Mouse (Mus musculus) thymus, adult 2 months (tissue): ENCODE results near the gene Kmo. TPM values are rescaled to one million over a fixed set of nuclear protein-coding genes. Genes with fewer than 3 reads are reported as not detected.
A peak's percentile ranks its signal among the peaks of the same experiment; 100 is the strongest.

Experiments used
- DNase-seq: peaks from one replicate; pipeline ENCODE4 v3.0.0; 2021
- H3K27ac ChIP-seq: fragments of 200-500 bp; 2 replicates; pipeline ENCODE4 v1.5.1; 2012; ENCODE audit warnings: low read length, control low read depth; ENCODE audit not compliant: control insufficient read depth, insufficient read depth
- H3K27me3 ChIP-seq: fragments of 200-500 bp; 2 replicates; pipeline ENCODE4 v1.6.1; 2012; ENCODE audit warnings: mild to moderate bottlenecking, low read length, moderate library complexity, mixed read lengths; ENCODE audit not compliant: control insufficient read depth, insufficient read depth
- H3K36me3 ChIP-seq: fragments of 200-500 bp; 2 replicates; pipeline ENCODE4 v1.6.1; 2012; ENCODE audit warnings: mild to moderate bottlenecking, low read length, moderate library complexity; ENCODE audit not compliant: control insufficient read depth, insufficient read depth
- H3K4me1 ChIP-seq: fragments of 200-500 bp; replicated peaks from 2 replicates; pipeline ENCODE4 v1.6.1; 2012; ENCODE audit warnings: low read length; ENCODE audit not compliant: control insufficient read depth, insufficient read depth
- H3K4me3 ChIP-seq: fragments of 200-500 bp; 2 replicates; pipeline ENCODE4 v1.5.1; 2012; ENCODE audit warnings: mild to moderate bottlenecking, low read length, control low read depth, moderate library complexity; ENCODE audit not compliant: control insufficient read depth, insufficient read depth
- CTCF ChIP-seq: fragments of 200-500 bp; IDR thresholded peaks from 2 replicates; pipeline ENCODE4 v1.5.1; 2012; ENCODE audit warnings: mild to moderate bottlenecking, control low read depth, low read length, moderate library complexity, borderline replicate concordance; ENCODE audit not compliant: control insufficient read depth, poor library complexity, insufficient read depth; ENCODE audit errors: extremely low read depth
- POLR2A ChIP-seq: fragments of 200-500 bp; IDR thresholded peaks from 2 replicates; pipeline ENCODE4 v1.6.1; 2012; ENCODE audit warnings: mild to moderate bottlenecking, low read length, control low read depth, moderate library complexity; ENCODE audit not compliant: control insufficient read depth, poor library complexity, insufficient read depth; ENCODE audit errors: extremely low read depth
- WGBS: fragments of 180-500 bp; shearing (Covaris S2); methylation state at CpG from one replicate; pipeline ENCODE4 v1.1.7; 2018; 5-methylcytosine and 5-hydroxymethylcytosine counted together
- polyA plus RNA-seq: library from polyadenylated mRNA; depleted of rRNA; stranded (reverse); fragments of >200 nt; gene quantifications from 2 replicates; pipeline ENCODE4 v1.2.3, GENCODE M21; 2012

Kmo gene
- polyA plus RNA-seq, 1 experiment: 3.3 TPM

- H3K4me1 ChIP-seq: peaks cover 6% of the 10 kb centered on the region
- TF ChIP-seq CTCF: no peak
- TF ChIP-seq POLR2A: no peak
- no peaks in the 10 kb centered on the region for H3K27me3 ChIP-seq
- H3K4me3 ChIP-seq: no peak overlapping the region
- no peak overlapping the region for H3K27ac ChIP-seq
- DNase-seq: no peak
- 93% methylated on average over 5 of the region's 5 CpGs for WGBS
- H3K36me3 ChIP-seq: no peaks in the 10 kb centered on the region
Measured at GRCm38 (mm10) chr1:175630345-175630744, 10.2 kb downstream of the Kmo start.

- H3K4me1 ChIP-seq: peaks cover 9% of the 10 kb centered on the region
- no peak for DNase-seq
- no peaks in the 10 kb centered on the region for H3K27me3 ChIP-seq
- 64% methylated on average over 3 of the region's 3 CpGs for WGBS
- H3K4me3 ChIP-seq: no peak overlapping the region
- no peak for TF ChIP-seq CTCF
- no peak for TF ChIP-seq POLR2A
- H3K36me3 ChIP-seq: no peaks in the 10 kb centered on the region
- H3K27ac ChIP-seq: no peak overlapping the region
Measured at GRCm38 (mm10) chr1:175631080-175631479, 10.9 kb downstream of the Kmo start.

- Histone ChIP-seq H3K27me3 (no peaks in the 10 kb centered on the region), H3K4me3 (no peak overlapping the region; the same call in 1 of the 2 replicates), H3K27ac (peak overlapping the region; percentile 60; the same call in 1 of the 2 replicates), H3K4me1 (peaks cover 14% of the 10 kb centered on the region), H3K36me3 (no peaks in the 10 kb centered on the region)
- WGBS: 6% methylated on average over 10 of the region's 10 CpGs
- DNase-seq: no peak
- no peak for TF ChIP-seq CTCF
- no peak for TF ChIP-seq POLR2A
Measured at GRCm38 (mm10) chr1:175631721-175632221, 11.6 kb downstream of the Kmo start.

- no peak for DNase-seq
- WGBS: 95% methylated on average over 14 of the region's 14 CpGs
- Histone ChIP-seq H3K27ac (no peak overlapping the region), H3K27me3 (no peaks in the 10 kb centered on the region), H3K36me3 (no peaks in the 10 kb centered on the region), H3K4me3 (no peak overlapping the region), H3K4me1 (peaks cover 14% of the 10 kb centered on the region)
- no peak for TF ChIP-seq POLR2A
- TF ChIP-seq CTCF: no peak
Measured at GRCm38 (mm10) chr1:175632470-175632869, 12.3 kb downstream of the Kmo start.

- TF ChIP-seq CTCF (no peak), POLR2A (no peak)
- 7% methylated on average over 7 of the region's 7 CpGs for WGBS
- Histone ChIP-seq H3K27me3 (no peaks in the 10 kb centered on the region), H3K4me1 (peaks cover 41% of the 10 kb centered on the region), H3K36me3 (no peaks in the 10 kb centered on the region), H3K4me3 (no peak overlapping the region), H3K27ac (no peak overlapping the region)
- DNase-seq: no peak
Measured at GRCm38 (mm10) chr1:175637677-175638076, 17.5 kb downstream of the Kmo start.

- Histone ChIP-seq H3K27ac (no peak overlapping the region), H3K4me1 (peaks cover 44% of the 10 kb centered on the region), H3K27me3 (no peaks in the 10 kb centered on the region), H3K4me3 (no peak overlapping the region), H3K36me3 (no peaks in the 10 kb centered on the region)
- no peak for DNase-seq
- no peak for TF ChIP-seq CTCF
- no peak for TF ChIP-seq POLR2A
- 91% methylated on average over 7 of the region's 7 CpGs for WGBS
Measured at GRCm38 (mm10) chr1:175639072-175639471, 18.9 kb downstream of the Kmo start.
